Mouse (Mus musculus) regulatory T cell (primary cell): ENCODE measurements around the gene Cpt1b.
"Not testable (repeated sequence)": the region's sequence is repeated elsewhere in the genome, so short reads cannot be mapped to it uniquely, and the experiment has no call there.

Source experiments
- in situ Hi-C: fragments of 300-600 bp; cut with MboI, MseI; formaldehyde crosslinking; loops from one replicate; pipeline ENCODE4 v1.15.1; 2025; ENCODE audit warnings: high pct_unique_total_duplicates

Cpt1b gene

DNA sequence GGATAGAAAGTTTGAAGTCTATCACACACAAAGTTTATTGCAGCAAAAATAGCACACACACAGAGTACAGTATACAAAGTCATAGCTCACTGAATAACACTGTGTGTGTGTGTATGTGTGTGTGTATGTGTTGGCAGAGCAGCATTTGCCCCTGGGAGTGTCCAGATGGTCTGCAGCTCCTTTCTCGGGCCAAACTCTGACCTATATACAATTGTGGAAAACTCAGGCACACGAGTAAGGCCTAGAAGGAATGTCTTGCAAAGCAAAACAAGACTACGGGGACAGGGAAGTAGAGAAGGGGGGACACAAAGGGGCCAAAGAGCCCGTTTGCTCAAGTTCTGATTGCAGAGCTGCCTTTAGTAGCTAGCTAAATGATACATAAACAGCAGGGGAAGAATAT, 7.3 kb upstream of the Cpt1b start:
- in situ Hi-C loops = no loop called here

DNA sequence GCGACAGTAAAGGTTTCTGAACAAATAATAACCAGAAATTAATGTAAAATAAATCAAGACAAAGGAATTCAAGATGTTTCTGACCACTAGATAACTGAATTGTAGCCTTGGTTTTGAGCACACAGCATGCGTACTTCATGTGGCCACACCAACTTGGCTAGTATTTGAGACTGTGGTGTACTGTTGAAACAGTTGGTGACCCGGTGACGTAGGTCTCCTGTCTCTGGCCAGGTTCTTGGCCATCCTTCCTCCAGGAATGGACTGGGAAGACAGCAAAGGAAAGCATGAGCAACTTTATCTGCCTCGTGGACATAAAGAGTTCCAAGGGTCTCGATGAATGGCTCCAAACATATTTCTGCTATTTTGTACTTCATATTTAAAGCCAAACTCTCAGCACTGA, 6.1 kb upstream of the Cpt1b start:
- in situ Hi-C loops = no loop called here

DNA sequence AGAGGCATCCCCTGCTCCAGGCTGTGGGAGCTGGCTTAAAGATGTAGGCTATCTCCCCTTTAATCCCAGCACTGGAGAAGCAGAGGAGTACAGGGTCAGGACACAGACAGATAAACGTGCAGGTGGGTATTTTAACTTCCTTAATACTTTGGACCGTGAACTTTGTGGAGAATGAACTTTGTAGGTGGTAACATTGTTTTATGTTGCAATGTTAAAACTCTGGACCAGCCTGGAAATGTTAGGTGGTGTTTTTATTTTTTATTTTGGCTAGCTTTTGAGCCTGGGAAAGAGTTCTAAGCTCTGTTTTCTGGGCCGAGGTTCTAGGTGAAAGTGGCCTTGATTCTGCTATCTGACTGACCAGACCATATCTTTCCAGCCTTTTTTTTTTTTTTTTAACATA, 5.6 kb upstream of the Cpt1b start:
- in situ Hi-C loops = no loop called here

DNA sequence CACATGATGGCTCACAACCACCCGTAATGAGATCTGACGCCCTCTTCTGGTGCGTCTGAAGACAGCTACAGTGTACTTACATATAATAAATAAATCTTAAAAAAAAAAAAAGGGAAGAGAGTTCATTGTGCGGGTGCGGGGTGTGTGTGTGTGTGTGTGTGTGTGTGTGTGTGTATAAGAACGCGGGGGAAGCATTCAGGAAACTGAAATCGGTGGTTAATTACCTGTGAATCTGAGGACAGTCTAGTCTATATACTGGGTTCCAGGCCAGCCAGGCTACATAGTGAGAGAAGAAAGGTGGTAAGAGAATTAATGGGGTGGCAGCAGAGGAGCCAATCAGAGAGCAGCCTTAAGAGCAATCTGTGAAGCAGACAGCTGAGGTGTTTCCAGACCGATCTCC, 5.1 kb upstream of the Cpt1b start:
- in situ Hi-C loops = not testable (repeated sequence)

DNA sequence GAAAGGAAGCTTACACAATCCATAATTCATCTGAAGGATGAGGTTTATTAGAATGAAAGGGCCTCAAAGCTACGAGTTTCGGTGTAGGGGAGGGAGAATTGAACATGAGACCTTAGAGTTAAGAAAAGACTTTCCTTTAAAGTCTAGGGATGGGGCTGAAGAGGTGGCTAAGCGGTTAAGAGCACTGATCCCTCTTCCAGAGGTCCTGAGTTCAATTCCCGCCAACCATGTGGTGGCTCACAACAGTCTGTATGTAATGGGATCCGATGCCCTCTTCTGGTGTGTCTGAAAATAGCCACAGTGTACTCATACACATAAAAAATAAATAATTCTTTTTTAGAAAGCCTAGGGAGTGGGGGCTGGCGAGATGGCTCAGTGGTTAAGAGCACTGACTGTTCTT, 4.7 kb upstream of the Cpt1b start:
- in situ Hi-C loops = no loop called here

GRCm38 (mm10) chr15:89429352-89430221, 3.9 kb upstream of the Cpt1b start, which contains the start of the genes C730034F03Rik, Gm44502 and Chkb:
Gene C730034F03Rik, plus strand, starts transcription at chr15:89429589.
Gene Gm44502, minus strand, starts transcription at chr15:89429696.
Gene Chkb, minus strand, starts transcription at chr15:89429908.
- in situ Hi-C loops = no loop called here

GRCm38 (mm10) chr15:89428821-89429351, 3.2 kb upstream of the Cpt1b start:
- in situ Hi-C loops = no loop called here

- in situ Hi-C loops = no loop called here
These were observed 2.6 kb upstream of the Cpt1b start for GRCm38 (mm10) chr15:89428136-89428790.

GRCm38 (mm10) chr15:89426716-89427115, 1.1 kb upstream of the Cpt1b start:
- in situ Hi-C loops = no loop called here

DNA sequence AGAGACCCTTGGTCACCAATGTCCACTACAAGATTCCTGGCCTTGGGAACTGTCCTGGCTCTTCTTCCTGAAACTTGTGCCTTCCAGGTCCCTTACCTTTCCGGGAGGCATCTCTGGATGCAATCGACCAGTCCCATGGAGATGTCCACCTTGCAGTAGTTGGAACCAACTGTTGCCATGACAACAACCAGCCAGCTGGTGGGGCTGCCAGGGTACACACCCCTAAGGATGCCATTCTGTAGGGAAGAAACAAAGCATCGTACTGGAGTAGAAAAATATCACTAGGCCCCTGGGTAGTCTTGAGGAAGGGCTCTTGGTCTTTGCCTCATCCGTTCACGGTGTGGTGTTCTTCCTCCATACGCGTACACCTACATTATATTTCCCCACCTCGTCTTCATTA, 1.0 kb downstream of the Cpt1b start:
- in situ Hi-C loops = no loop called here

DNA sequence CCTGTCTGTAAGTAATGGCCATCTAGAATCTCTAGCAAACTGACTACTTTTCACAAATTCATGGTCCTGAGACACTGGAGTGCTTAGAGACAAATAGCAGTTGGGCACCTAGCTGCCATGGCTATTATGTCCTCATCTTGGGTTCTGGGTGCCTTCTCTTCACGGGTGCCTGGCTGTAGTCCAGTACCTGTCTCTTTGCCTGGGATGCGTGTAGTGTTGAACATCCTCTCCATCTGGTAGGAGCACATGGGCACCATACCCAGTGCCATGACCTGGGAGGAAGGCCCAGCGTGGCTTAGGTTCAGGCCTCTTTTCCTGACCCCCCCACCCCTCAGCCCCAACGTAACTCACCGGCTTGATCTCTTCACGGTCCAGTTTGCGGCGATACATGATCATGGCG, 3.7 kb downstream of the Cpt1b start:
- in situ Hi-C loops = no loop called here

DNA sequence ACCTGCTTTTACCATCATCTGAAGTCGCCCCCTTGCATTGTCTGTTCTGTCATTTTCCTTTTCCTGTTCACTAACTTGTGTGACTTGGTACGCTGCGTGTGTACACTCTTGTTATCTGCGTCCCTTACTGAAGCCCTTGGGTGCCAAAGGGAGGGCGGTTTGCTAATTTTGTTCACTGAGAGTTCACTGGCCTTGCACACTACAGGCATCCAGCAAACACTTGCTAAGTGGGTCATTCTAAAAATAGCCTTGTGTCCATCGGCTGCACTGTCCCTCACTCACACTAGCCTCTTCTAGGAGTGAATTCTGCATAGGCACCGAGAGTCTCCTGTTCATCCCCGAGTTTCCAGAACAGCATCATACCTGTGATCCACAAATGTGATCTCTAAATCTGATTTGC, 10.4 kb downstream of the Cpt1b start:
- in situ Hi-C loops = no loop called here

GRCm38 (mm10) chr15:89410118-89410517, 15.5 kb downstream of the Cpt1b start, which contains the start of gene Syce3:
Gene Syce3, minus strand, starts transcription at chr15:89410503.
- in situ Hi-C loops = no loop called here

GRCm38 (mm10) chr15:89406691-89407090, 19.0 kb downstream of the Cpt1b start:
- in situ Hi-C loops = no loop called here

DNA sequence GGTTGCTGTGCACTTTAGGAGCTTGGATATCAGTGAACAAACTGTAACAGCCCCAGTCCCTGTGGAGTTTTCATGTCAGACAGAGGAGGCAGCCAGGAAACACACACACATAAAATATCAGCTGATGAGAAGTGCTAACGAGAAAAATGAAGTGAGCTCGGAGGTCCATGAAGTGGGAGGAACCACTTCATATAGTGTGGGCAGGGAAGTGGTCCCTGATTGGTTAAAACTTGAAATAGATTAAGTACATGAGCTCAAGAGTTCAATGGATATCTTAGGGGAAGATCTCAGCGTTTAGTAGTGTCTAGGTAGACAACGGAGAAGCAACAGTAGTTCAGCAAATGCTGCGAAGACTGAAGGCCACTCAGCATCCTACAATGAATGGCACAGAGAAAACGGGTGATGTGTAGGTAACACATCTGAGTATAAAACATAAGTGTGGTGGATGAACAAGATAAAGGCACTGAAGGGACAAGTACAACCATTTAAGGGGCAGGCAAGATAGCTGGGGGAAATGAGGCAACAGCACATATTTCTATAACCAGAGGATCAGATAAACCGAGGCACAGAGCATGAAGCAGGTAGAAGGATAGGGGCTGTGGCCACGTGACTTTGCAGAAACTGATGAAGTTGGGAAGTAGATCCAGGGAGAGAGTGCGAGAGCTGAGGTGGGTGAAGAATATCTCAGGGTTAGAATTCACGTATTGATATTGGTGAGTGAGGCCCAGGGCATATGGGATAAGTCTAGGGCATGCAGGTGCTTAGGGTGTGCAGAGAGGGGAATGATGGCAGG, 20.6 kb downstream of the Cpt1b start:
- in situ Hi-C loops = no loop called here

DNA sequence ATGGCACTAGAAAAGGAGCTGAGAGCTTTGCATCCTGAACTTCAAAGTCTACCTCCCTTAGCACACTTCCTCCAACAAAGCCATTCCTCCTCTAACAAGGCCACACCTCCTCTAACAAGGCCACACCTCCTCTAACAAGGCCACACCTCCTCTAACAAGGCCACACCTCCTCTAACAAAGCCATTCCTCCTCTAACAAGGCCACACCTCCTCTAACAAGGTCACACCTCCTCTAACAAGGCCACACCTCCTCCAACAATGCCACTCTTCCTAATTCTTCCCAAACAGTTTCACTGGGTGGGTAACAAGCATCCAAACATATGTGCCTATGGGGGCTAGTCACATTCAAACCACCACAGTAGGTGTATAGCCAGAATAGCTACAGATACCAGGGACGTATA, 23.2 kb downstream of the Cpt1b start:
- in situ Hi-C loops = no loop called here

DNA sequence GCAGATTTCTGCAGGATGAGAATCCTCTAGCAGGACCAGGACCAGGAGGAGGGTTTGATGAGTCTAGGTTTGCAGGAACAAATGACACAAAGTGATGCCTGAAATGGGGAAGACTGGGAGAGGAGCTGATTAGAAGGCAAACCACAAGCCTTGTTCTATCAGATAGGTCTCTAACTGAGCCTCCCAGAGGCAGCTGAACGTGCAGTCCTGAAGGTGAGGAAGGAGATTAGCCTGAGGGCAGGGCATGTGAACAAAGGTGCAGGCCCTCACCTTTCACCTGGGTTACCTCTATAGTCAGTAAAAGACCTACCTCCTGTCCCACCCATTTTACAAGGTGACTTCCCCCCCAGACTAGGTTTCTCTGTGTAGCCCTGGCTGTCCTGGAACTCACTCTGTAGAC, 25.9 kb downstream of the Cpt1b start:
- in situ Hi-C loops = no loop called here

- in situ Hi-C loops = no loop called here
These were observed 27.5 kb downstream of the Cpt1b start for GRCm38 (mm10) chr15:89398146-89398545.

GRCm38 (mm10) chr15:89396883-89397282, 28.8 kb downstream of the Cpt1b start:
- in situ Hi-C loops = no loop called here

GRCm38 (mm10) chr15:89390081-89390480, 35.6 kb downstream of the Cpt1b start:
- in situ Hi-C loops = no loop called here

GRCm38 (mm10) chr15:89387127-89387526, 38.5 kb downstream of the Cpt1b start:
- in situ Hi-C loops = no loop called here

DNA sequence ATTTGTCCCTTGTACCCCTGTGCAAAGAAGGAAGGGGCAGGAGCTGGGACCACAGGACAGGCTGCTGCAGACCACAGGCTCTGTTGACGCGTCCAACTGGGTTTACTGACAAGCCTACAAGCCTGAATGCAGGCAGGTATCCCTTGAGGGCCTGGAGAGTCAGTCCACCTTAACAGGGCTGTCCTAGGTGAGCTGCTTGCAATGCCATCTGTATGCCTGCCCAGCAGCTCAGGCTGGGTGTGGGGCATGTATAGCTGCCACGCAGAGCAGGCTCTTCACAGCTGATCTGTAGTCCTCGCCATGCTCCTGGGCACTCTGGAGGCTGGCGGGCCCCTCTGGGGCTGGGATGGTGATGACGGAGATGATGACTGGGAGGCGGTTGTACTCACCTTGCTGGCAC, 41.0 kb downstream of the Cpt1b start, which contains the start of gene Klhdc7b:
Klhdc7b (plus strand) TSS at position 301 of the 400 bp plus-strand sequence.
- in situ Hi-C loops = no loop called here
